Mouse (Mus musculus) induced T-regulatory cell, adult 2 months (primary cell): ENCODE data around the gene Diras2.

Experiments
- DNase-seq: peaks from one replicate; pipeline ENCODE4 v3.0.0-alpha.2; 2012; ENCODE audit warnings: low read depth

The Diras2 gene

GRCm38 (mm10) chr13:52531121-52531520 is at the start of gene Diras2:
TSS of gene Diras2 (minus strand) at chr13:52531279.
- no peak for DNase-seq

- DNase-seq, result no peak
Observed at GRCm38 (mm10) chr13:52578776-52579175, 47.7 kb upstream of the Diras2 start.

GRCm38 (mm10) chr13:52577939-52578338 is 46.9 kb upstream of the Diras2 start:
- DNase-seq, result no peak

GRCm38 (mm10) chr13:52577326-52577920 is 46.3 kb upstream of the Diras2 start:
- no peak for DNase-seq

- no peak for DNase-seq
Observed at GRCm38 (mm10) chr13:52576841-52577240, 45.8 kb upstream of the Diras2 start.

- DNase-seq, result no peak
Observed at GRCm38 (mm10) chr13:52576021-52576614, 45.0 kb upstream of the Diras2 start.

- DNase-seq, result no peak
Observed at GRCm38 (mm10) chr13:52575483-52575882, 44.4 kb upstream of the Diras2 start.

GRCm38 (mm10) chr13:52574311-52574710 is 43.2 kb upstream of the Diras2 start:
- no peak for DNase-seq

- no peak for DNase-seq
Observed at GRCm38 (mm10) chr13:52572451-52573446, 41.7 kb upstream of the Diras2 start.

GRCm38 (mm10) chr13:52571591-52572384 is 40.7 kb upstream of the Diras2 start:
- peak; percentile 19 for DNase-seq

- no peak for DNase-seq
Observed at GRCm38 (mm10) chr13:52570276-52570675, 39.2 kb upstream of the Diras2 start.

- DNase-seq, result no peak
Observed at GRCm38 (mm10) chr13:52569194-52569769, 38.2 kb upstream of the Diras2 start.

GRCm38 (mm10) chr13:52566777-52567176 is 35.7 kb upstream of the Diras2 start:
- no peak for DNase-seq

GRCm38 (mm10) chr13:52566188-52566760 is 35.2 kb upstream of the Diras2 start:
- DNase-seq, result no peak

- DNase-seq, result no peak
Observed at GRCm38 (mm10) chr13:52565103-52565739, 34.1 kb upstream of the Diras2 start.

- no peak for DNase-seq
Observed at GRCm38 (mm10) chr13:52562166-52562571, 31.1 kb upstream of the Diras2 start.

GRCm38 (mm10) chr13:52561367-52562165 is 30.5 kb upstream of the Diras2 start:
- DNase-seq, result no peak

- no peak for DNase-seq
Observed at GRCm38 (mm10) chr13:52557421-52557820, 26.3 kb upstream of the Diras2 start.

GRCm38 (mm10) chr13:52554722-52555121 is 23.6 kb upstream of the Diras2 start:
- no peak for DNase-seq
